Mouse (Mus musculus): ENCODE measurements at regions not wholly inside any gene's neighbourhood (a gene's known extent, or its start where the extent isn't known, plus 50 kb on each side); places are given as distances from the start of the nearest gene placed in this dataset.

GRCm38 (mm10) chr7:118042914-118043313 lies 73.1 kb downstream of the Rps15a start:
- no peak for DNase-seq

GRCm38 (mm10) chr7:118039862-118040261 lies 76.1 kb downstream of the Rps15a start:
- DNase-seq, result peak; percentile 3 to 9

GRCm38 (mm10) chr7:118037062-118037461 lies 78.9 kb downstream of the Rps15a start:
- DNase-seq, result no peak

DNA sequence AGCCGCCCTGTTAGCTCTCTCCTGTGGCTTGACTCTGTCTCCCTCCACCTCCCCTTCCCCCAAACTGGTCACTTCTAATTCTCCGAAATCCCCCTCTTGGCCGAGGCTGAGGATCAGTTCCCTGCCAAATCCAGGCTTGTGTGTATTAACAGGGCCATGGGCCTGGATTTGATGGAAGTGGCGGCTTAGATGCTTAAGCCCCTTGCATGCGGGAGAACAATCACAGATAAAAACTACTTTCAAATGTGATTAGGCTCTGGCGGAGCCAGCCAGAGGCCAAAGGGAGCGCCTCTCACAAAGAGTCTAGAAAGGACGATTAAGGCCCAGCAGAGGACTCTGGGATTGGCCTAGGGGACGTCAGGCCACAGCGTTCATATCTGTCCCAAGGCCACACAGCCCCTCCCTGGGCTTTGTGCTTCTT lies 89.9 kb downstream of the Rps15a start:
- DNase-seq, result no peak

DNA sequence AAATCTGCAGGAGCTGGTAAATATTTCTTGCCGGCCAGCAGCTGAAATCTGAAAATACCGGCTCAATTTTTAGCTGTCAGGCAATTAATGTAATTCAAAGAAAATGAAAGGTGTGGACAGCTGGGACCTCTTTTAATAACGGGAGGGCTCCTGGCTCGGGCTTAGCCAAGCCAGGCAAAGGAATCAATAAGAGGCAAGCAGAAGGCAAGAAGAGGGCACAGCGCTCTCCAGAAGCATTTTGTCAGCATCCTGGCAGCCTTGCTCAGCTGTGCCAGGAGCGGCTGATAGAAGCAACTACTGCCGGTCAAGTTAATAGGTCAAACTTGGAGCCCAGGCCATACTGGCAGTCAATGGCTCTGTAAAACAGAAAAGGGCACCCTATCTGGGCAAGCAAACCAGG lies 111.4 kb downstream of the Rps15a start:
- no peak for DNase-seq

- no peak for DNase-seq
Observed at GRCm38 (mm10) chr7:118001881-118002280, 114.1 kb downstream of the Rps15a start.

- peak in 1 of 2 experiments; percentile 3 for DNase-seq
Observed at GRCm38 (mm10) chr7:118001121-118001520, 114.9 kb downstream of the Rps15a start.

DNA sequence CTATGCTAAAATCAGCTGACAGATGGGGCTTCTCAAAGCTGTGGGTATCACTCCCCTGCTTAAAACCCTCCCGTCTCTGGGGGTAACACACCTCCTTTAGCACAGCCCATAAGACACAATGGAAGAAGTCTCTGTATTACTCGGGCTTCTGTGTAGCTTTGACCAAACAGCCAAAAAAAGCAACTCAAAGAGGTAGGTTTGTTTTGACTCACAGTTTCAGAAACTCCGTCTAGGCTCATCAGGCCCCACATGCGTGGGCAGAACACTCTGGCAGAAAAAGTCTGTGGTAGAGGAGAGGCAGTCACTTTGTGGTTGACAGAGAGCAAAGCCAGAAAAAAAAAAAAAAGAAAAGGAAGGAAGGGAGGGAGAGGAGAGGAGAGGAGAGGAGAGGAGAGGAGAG lies 133.8 kb downstream of the Rps15a start:
- no peak for DNase-seq

- DNase-seq, result no peak
Observed at GRCm38 (mm10) chr7:117971176-117971575, 144.8 kb downstream of the Rps15a start.

DNA sequence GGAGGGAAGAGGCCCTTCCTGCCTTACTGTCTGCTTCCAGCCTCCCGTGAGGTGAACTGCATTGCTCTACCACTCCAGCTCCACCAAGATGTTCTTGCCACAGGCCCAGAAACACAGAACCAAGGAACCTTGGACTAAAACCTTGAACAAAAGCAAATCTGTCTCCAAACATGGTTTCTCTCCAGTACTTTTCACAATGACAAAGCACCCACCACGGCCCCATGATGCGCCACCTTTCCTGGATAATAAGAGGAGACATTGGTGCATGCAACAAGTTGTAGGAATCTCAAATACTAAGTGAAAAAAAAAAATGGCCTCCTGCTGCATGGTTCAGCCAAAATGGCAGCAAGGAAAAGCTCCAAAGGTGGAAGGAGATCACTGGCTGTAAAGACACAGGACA lies 172.6 kb downstream of the Rps15a start:
- no peak for DNase-seq

DNA sequence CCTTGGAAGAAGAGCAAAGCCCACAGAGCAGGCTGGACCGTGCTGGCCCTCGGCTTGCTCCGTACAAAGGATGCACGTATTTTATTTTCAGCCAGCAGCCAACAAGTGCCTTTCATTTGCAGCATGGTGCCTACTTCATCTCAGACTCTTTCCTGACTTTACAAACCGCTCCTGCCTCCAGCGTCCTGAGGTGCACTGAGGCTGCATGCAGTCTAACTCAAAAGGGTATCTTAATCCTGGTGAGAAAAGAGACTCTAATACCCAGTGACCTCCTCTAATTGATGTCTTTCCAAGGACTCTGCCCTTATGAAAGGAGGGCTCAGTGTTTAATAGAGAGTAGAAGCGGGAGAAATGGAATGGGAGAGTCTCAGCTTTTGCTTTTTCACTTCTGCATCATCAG lies 176.4 kb downstream of the Rps15a start:
- DNase-seq, result no peak

DNA sequence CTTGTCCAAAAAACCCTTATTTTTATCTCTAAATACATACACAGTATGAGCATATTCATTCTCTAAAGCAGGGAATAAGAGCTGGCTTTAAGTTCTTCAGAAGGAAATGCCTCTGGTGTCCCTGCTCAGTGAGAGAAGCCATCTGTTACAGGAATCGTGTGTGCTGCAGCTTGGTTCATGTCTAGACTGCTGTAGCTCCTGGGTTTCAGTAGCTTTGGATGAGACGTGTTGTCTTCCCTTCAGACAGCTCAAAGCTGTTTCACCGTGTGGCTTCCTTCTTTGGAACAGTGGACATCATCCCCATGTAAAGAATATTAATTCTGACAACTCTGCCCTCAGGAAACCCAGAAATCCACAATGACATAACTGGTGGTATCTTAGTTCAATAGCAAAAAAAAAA lies 181.1 kb downstream of the Rps15a start:
- no peak for DNase-seq

DNA sequence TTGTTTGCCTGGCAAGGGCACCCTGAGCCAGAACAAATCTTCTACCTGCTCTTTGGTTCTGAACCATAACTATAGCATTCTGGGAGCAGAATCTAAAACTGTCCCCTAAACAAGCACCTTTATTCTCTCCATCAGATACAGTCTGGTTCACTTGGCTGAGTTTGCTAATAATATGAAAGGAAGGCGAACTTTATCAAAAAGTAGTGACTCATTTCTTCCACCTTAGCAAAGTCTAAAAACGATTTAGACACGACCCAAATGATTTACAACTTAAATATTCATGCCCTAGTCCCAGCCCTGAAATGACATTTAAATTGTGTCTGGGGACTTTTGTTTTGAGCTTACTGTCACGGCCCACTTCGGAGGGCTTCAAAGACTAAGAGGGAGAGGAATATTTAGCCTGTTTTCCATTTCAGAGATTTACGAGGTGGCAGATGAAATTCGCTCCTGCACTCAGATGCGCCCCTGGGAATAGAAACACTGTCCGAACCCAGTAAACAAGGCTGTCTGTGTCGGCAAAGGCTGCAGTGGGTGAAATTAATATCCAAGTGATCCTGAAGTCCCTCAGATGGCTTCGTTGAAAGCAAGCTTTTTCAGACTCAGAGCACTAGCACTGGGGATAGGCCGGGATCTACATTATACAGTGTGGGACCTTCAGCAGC lies 184.6 kb downstream of the Rps15a start:
- no peak for DNase-seq

GRCm38 (mm10) chr7:117930392-117930791 lies 185.6 kb downstream of the Rps15a start:
- no peak for DNase-seq

DNA sequence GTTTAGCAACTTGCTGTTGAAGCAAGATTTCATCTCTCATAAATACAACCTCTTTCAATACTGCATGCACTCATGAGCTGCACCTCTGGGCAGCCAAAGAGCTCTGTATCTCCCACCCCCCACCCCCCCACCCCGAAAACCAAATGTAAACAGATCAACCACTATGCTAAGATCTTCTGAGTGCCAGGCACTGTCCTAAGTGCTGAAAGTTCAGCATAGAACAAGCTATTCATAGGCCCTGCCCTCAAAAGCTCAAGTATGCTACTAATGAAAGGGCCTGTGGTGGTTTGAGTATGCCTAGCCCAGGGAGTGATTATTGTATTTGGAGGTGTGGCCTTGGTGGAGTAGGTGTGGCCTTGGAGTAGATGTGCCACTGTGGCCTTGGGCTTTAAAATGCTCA lies 189.6 kb downstream of the Rps15a start:
- no peak for DNase-seq

- DNase-seq, result no peak
Observed at GRCm38 (mm10) chr7:117922270-117922669, 193.7 kb downstream of the Rps15a start.

DNA sequence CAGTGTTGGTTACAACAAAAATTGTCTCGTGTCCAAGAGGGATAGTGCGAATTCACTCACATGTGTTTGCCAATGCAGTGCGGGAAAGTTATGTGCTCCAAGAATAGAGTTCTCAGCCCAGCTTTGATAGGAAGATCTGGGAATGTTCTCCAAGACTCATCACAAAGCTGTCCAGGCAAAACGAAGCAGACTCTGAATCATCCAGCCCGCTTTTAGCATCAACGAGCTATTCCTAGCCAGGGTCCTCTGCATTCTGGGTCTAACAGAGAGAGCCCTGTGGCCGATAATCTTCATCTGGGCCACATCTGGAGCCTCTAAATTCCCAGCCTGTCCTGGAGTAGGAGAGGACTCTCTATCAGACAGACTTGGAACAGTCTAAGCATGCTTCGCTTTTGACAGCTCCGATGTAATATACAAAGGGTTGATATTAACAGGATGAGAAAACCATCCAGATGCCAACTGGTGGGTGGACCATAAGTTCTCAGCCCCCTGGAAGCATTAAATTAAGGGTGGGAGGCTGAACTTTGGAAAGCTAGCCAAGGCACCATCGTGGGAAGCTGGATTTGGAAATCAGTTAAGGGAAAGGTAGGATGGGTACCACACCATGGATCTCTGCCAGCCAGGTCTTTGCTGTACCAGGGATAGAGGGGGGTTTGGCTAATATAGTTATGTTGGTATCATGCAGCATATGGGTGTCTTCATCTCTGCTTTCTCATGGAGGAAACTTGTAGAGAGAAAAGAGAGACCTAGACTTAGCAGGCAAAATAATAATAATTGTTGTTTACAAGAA lies 197.6 kb downstream of the Rps15a start:
- no peak for DNase-seq

DNA sequence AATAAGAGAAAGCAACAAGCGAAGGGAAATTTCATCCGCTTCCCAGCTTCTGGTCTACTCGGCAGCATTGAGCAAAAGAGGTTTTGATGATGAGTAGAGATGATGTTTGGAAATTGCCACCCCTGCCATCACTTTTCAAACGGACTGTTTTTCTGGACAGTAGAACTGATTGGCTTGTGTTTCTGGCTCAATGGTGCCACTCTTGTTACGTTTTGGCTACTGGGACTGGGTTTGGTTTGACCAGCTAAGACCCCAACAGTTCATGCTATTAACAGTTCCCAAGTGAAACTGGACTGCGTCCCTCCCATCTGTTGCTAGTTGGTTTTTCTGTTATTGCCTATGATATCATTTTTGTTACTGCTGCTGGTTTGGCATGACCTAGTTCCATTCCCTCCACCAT lies 199.1 kb downstream of the Rps15a start:
- DNase-seq, result no peak

DNA sequence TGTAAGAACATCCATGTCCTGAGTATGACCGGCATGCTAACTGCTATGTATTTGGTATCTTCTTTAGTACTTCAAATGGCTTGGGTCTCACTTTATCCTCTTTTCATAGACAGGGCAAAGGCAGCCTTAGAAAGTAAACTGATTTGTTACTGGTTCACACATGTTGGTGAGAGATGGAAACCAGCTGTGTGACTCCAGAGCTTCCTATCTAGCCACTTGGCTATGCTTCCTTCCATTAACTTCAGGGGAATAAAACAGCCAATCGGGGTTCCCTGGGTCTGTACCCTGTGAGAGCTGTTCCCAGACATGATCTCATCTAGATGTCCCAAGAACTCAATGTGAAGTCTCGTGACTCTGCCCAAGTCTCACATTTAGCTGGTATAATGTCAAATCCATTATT lies 203.5 kb downstream of the Rps15a start:
- no peak for DNase-seq

- DNase-seq, result no peak
Observed at GRCm38 (mm10) chr7:117911062-117911461, 204.9 kb downstream of the Rps15a start.

- no peak for DNase-seq
Observed at GRCm38 (mm10) chr7:117896528-117896927, 219.5 kb downstream of the Rps15a start.

GRCm38 (mm10) chr7:117887288-117887687 lies 228.7 kb downstream of the Rps15a start:
- no peak for DNase-seq

DNA sequence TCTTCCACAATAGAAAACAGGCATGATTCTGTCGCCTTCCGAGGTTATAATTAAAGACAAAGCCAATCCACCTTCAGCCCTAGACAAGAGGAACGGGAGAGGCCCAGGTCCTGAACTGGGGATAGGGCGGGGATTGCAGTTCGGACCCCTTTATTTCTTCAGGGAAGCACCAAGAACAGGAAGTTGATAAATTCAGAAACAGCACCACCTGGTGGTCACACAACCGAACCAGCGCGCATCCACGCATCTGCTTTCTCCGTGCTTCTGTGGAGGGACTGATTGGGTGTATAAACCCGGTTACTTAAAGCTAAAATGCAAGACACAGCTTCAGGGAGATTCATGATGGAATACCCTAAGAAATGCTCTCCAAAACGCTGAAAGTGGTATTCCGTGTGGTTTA lies 233.2 kb downstream of the Rps15a start:
- DNase-seq, result peak; percentile 42 to 58

DNA sequence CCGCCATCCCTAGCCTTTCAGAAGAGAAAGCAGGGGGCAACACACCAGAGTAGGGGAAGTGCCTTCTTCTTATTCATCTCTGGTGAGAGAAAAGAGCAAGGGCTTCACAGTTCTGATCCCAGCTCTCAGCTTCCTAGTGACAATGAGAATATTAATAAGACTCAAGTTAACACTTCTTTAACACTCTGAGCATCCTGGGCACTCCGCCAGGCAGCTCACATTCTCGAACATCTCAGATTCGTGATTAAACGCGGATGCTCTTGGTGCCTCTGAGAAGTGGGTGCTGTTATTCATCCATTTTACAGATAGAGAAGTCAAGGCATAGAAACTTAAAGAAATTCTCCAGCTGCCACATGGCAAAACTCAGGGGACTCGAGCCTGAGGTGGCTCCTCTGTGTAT lies 237.1 kb downstream of the Rps15a start:
- no peak for DNase-seq

- no peak for DNase-seq
Observed at GRCm38 (mm10) chr7:117875241-117875640, 240.7 kb downstream of the Rps15a start.
